ENCODE assay signal across 14 mouse cellular contexts in the genomic region with DNA sequence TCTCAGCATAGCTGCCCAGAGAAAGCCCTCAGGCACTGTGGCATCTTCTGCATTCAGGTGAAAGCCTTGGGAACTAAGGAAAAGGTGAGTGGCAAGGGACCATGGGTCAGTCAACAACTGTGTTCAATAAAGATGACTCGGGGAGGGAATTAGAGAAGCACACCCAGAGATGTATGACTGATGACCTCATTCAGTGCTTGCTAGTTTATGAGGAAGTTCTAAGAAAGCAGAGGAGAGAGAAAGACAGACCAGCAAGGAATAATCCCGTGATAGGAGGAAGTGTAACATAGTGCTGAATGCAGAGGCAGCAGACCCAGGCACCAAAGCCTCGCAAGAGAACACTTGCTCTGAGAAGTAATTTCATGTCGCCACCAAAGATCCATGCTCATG. TPM values are rescaled to one million over a fixed set of nuclear protein-coding genes. Genes with fewer than 3 reads are reported as not detected.
DNase-seq lines count a peak whose midpoint lies in the region; ATAC-seq and TF ChIP-seq lines count a peak whose summit lies in the region.
"Had no signal": no experiment of that assay in that cellular context is flagged by ENCODE, and none has a peak within 500 bp of the region (broad histone marks: within the 10 kb centered on the region; RNA-seq: fewer than 3 reads in every experiment).

No protein-coding gene starts in this region.

- WGBS in midbrain, embryonic 16.5 days, result 80% methylated on average over 4 of the region's 4 CpGs
- 91% methylated on average over 4 of the region's 4 CpGs for WGBS in midbrain, embryonic 11.5 days
- 74% methylated on average over 4 of the region's 4 CpGs for WGBS in limb, embryonic 14.5 days
- 68% methylated on average over 4 of the region's 4 CpGs for WGBS in stomach, embryonic 15.5 days

- intact Hi-C loops in gastrocnemius, adult 2 months (cut with DNase I), result no loop called here
- intact Hi-C loops in gastrocnemius, postnatal 36 days (cut with DNase I), result no loop called here

- ATAC-seq in midbrain, embryonic 16.5 days, result no peak
- ATAC-seq in midbrain, embryonic 11.5 days (ENCODE audit: low FRiP score), result no peak
- ATAC-seq in limb, embryonic 14.5 days (ENCODE audit: low FRiP score, low read depth), result no peak
- ATAC-seq in stomach, embryonic 15.5 days (ENCODE audit: insufficient read depth, low FRiP score, low read depth), result no peak

- peaks cover 6% of the 10 kb centered on the region; the same call in 1 of the 2 replicates for H3K4me1 ChIP-seq in midbrain, embryonic 16.5 days (ENCODE audit: control insufficient read depth, insufficient read depth, low read length)
- no peaks in the 10 kb centered on the region for H3K4me1 ChIP-seq in midbrain, embryonic 11.5 days (ENCODE audit: control insufficient read depth, insufficient read depth, low read length)
- H3K4me1 ChIP-seq in limb, embryonic 14.5 days (ENCODE audit: control insufficient read depth, insufficient read depth, low read length), result peaks cover 11% of the 10 kb centered on the region; the same call in 1 of the 2 replicates
- H3K4me1 ChIP-seq in stomach, embryonic 15.5 days, result peaks cover 16% of the 10 kb centered on the region; the same call in 1 of the 2 replicates

- no peak for TF ChIP-seq POLR2A in limb, embryonic 14.5 days (IDR thresholded peaks at IDR 0.05; ENCODE audit: borderline replicate concordance, extremely low read depth, insufficient read depth, insufficient read length)

- H3K4me2 ChIP-seq in midbrain, embryonic 16.5 days (ENCODE audit: low read length), result no peak overlapping the region
- no peak overlapping the region for H3K4me2 ChIP-seq in midbrain, embryonic 11.5 days
- H3K4me2 ChIP-seq in limb, embryonic 14.5 days (replicated peaks; ENCODE audit: low read depth, low read length, severe bottlenecking), result no peak overlapping the region
- H3K4me2 ChIP-seq in stomach, embryonic 15.5 days, result no peak overlapping the region
- H3K4me2 ChIP-seq: lung, embryonic 15.5 days had no signal

- H3K36me3 ChIP-seq in midbrain, embryonic 16.5 days (ENCODE audit: control insufficient read depth, insufficient read depth, low read length), result peaks cover 7% of the 10 kb centered on the region
- H3K36me3 ChIP-seq in midbrain, embryonic 11.5 days (ENCODE audit: control insufficient read depth, insufficient read depth, low read length), result peaks cover 14% of the 10 kb centered on the region; the same call in 1 of the 2 replicates
- peaks cover 73% of the 10 kb centered on the region for H3K36me3 ChIP-seq in limb, embryonic 14.5 days (ENCODE audit: control insufficient read depth, insufficient read depth, low read length)
- peaks cover 21% of the 10 kb centered on the region for H3K36me3 ChIP-seq in stomach, embryonic 15.5 days

- H3K4me3 ChIP-seq in gastrocnemius, adult 2 months, result no peak overlapping the region
- H3K4me3 ChIP-seq in midbrain, embryonic 16.5 days (ENCODE audit: low read depth, low read length), result no peak overlapping the region
- no peak overlapping the region for H3K4me3 ChIP-seq in midbrain, embryonic 11.5 days (ENCODE audit: low read depth, low read length)
- no peak overlapping the region for H3K4me3 ChIP-seq in limb, embryonic 14.5 days (replicated peaks; ENCODE audit: low read length)
- no peak overlapping the region for H3K4me3 ChIP-seq in stomach, embryonic 15.5 days (replicated peaks)
- H3K4me3 ChIP-seq: erythroblast, embryonic 14.5 days; lung, embryonic 15.5 days had no signal

- no peaks in the 10 kb centered on the region for H3K27me3 ChIP-seq in midbrain, embryonic 16.5 days (ENCODE audit: control insufficient read depth, insufficient read depth, low read depth, low read length)
- H3K27me3 ChIP-seq in midbrain, embryonic 11.5 days (ENCODE audit: control insufficient read depth, insufficient read depth, low read length), result no peaks in the 10 kb centered on the region
- no peaks in the 10 kb centered on the region for H3K27me3 ChIP-seq in limb, embryonic 14.5 days (ENCODE audit: control insufficient read depth, insufficient read depth, low read length)
- H3K27me3 ChIP-seq in stomach, embryonic 15.5 days (replicated peaks), result no peaks in the 10 kb centered on the region
- H3K27me3 ChIP-seq: lung, embryonic 15.5 days had no signal

- DNase-seq in gastrocnemius, adult 2 months, result no peak
- no peak for DNase-seq in gastrocnemius, postnatal 36 days
- DNase-seq in midbrain, embryonic 11.5 days (ENCODE audit: low spot score, missing footprints), result no peak
- no peak for DNase-seq in limb, embryonic 14.5 days (ENCODE audit: low spot score)
- no peak for DNase-seq in cerebellum, postnatal 25 days
- DNase-seq in spleen, postnatal 36 days (ENCODE audit: low spot score in 2 of 2), result no peak
- DNase-seq: adrenal gland, postnatal 14 days; cerebellum, adult 8-10 months; heart, postnatal 10 days; kidney, adult 11 months had no signal

- no peaks in the 10 kb centered on the region for H3K9me3 ChIP-seq in midbrain, embryonic 16.5 days (replicated peaks; ENCODE audit: control insufficient read depth, low read length, poor library complexity, severe bottlenecking)
- H3K9me3 ChIP-seq in midbrain, embryonic 11.5 days (ENCODE audit: control insufficient read depth, low read length), result no peaks in the 10 kb centered on the region
- no peaks in the 10 kb centered on the region for H3K9me3 ChIP-seq in limb, embryonic 14.5 days (ENCODE audit: control insufficient read depth, low read length)
- H3K9me3 ChIP-seq in stomach, embryonic 15.5 days, result no peaks in the 10 kb centered on the region
- H3K9me3 ChIP-seq: lung, embryonic 15.5 days had no signal

- TF ChIP-seq CTCF in gastrocnemius, adult 2 months (IDR thresholded peaks at IDR 0.05), result no peak

- H3K9ac ChIP-seq in midbrain, embryonic 16.5 days (ENCODE audit: low read depth, low read length), result no peak overlapping the region
- no peak overlapping the region for H3K9ac ChIP-seq in midbrain, embryonic 11.5 days (ENCODE audit: low read length)
- H3K9ac ChIP-seq in limb, embryonic 14.5 days (ENCODE audit: low read depth, low read length, severe bottlenecking), result no peak overlapping the region
- H3K9ac ChIP-seq in stomach, embryonic 15.5 days, result peak overlapping the region; percentile 1; the same call in 1 of the 2 replicates
- H3K9ac ChIP-seq: lung, embryonic 15.5 days had no signal

- H3K27ac ChIP-seq in gastrocnemius, adult 2 months, result peak overlapping the region; percentile 38
- 0 out of 2 replicates have a peak overlapping the region, but pooled peaks have one; percentile 12 for H3K27ac ChIP-seq in midbrain, embryonic 16.5 days (ENCODE audit: low read length)
- no peak overlapping the region for H3K27ac ChIP-seq in midbrain, embryonic 11.5 days (ENCODE audit: low read depth, low read length)
- peak overlapping the region; percentile 21; the same call in 1 of the 2 replicates for H3K27ac ChIP-seq in limb, embryonic 14.5 days (replicated peaks; ENCODE audit: low read depth, low read length)
- peak overlapping the region; percentile 57; the same call in 1 of the 2 replicates for H3K27ac ChIP-seq in stomach, embryonic 15.5 days
- H3K27ac ChIP-seq: lung, embryonic 15.5 days had no signal

RNA-seq across cellular contexts. Expression of gene Lmbrd2, which starts 8.9 kb away (rescaled TPM):
- total RNA-seq in gastrocnemius, adult 2 months (2021), result 10 to 100 TPM; 14.8 to 15.1 TPM
- 10 to 100 TPM; 13.8 TPM for total RNA-seq in gastrocnemius, postnatal 36 days (2021)
- 3.3 and 3.6 TPM in 2 replicates for polyA plus RNA-seq in midbrain, embryonic 16.5 days (2015; fragmentation: Nextera tagmentation; extraction: Ambion mirVana)
- polyA plus RNA-seq in midbrain, embryonic 11.5 days (2014; fragmentation: Nextera tagmentation; extraction: Ambion mirVana), result 4.4 and 5.2 TPM in 2 replicates
- 7.4 and 7.6 TPM in 2 replicates for polyA plus RNA-seq in limb, embryonic 14.5 days (2012; rRNA removed)
- polyA plus RNA-seq in limb, embryonic 14.5 days (2014; fragmentation: Nextera tagmentation; extraction: Ambion mirVana), result 3.5 and 4.0 TPM in 2 replicates
- polyA plus RNA-seq in stomach, embryonic 15.5 days (2015; fragmentation: Nextera tagmentation; extraction: Ambion mirVana), result 2.9 and 3.1 TPM in 2 replicates

RNA-seq across cellular contexts. Expression of gene Skp2, which starts 23.7 kb away (rescaled TPM):
- under 1 TPM; 0.48 to 0.61 TPM for total RNA-seq in gastrocnemius, adult 2 months (2021)
- total RNA-seq in gastrocnemius, postnatal 36 days (2021), result under 1 TPM; 0.77 to 0.99 TPM
- polyA plus RNA-seq in midbrain, embryonic 16.5 days (2015; fragmentation: Nextera tagmentation; extraction: Ambion mirVana), result 15.3 and 18.5 TPM in 2 replicates
- polyA plus RNA-seq in midbrain, embryonic 11.5 days (2014; fragmentation: Nextera tagmentation; extraction: Ambion mirVana), result 121 and 126 TPM in 2 replicates
- polyA plus RNA-seq in limb, embryonic 14.5 days (2012; rRNA removed), result 45.4 and 46.5 TPM in 2 replicates
- 80.7 and 91.7 TPM in 2 replicates for polyA plus RNA-seq in limb, embryonic 14.5 days (2014; fragmentation: Nextera tagmentation; extraction: Ambion mirVana)
- 52.5 and 56.7 TPM in 2 replicates for polyA plus RNA-seq in stomach, embryonic 15.5 days (2015; fragmentation: Nextera tagmentation; extraction: Ambion mirVana)
